Mouse (Mus musculus): ENCODE measurements around the gene Raph1.

The Raph1 gene

GRCm38 (mm10) chr1:60566631-60567311 is at the start of gene Raph1:
Raph1 (minus strand) TSS chr1:60567104.
- peak; percentile 94 for DNase-seq

- no peak for DNase-seq
These were observed 48.8 kb upstream of the Raph1 start for GRCm38 (mm10) chr1:60615703-60616102.

DNA sequence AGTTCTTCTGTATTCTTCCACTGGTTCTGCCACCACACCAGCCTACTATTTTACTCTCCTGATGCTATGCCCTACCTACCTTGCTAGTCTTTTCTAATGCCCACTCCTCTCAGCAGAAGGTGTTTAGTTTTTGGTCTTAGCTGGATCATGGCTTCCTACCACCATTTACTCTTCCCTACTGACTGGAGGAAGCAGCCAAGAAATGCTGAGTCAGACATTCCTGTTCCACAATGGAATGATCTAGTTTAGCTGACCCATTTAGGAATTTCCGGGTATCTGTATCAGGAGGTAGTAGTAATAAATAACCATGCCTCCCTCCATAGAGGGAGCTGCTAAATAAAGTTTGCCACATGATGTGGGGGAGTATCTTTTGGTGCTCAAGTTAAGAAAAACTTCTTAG is 48.0 kb upstream of the Raph1 start:
- DNase-seq = no peak

DNA sequence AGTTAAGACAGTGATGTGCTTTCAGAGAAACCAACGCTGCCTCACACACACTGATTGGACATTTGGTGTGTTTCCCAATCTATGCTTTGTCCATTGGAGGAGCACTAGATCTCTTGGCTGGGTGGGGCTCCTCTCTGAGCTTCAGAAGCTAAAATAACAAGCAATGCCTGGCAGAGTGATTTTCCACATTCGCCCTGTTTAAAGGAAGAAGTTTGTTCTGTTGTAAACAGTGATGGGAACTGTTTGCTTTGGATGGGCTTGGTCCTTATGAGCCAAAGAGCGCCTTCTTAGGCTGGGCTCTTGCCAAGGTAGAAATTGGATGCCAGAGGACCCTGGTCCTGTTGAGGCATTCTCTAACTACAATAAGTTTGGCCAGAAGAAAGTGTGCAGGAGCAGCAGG is 45.1 kb upstream of the Raph1 start:
- DNase-seq = no peak

DNA sequence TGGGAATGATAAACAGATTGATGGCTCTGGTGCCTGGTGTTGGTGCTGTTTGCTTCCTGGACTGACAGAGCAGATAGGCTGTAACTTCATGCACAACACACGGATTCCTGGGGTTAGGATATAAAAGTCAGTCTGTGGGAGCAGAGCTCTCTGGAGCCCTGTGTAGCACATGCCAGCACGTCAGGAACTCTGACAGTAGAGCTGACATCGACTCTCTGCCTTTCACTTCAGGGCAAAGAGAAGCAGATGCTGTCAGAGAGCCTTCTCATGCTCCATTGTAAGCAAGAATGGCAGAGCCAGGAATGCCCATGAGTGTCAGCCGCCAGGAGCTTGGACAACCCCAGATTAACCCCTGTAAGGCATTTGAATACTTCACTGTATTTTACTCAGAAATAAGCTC is 43.7 kb upstream of the Raph1 start:
- no peak for DNase-seq

DNA sequence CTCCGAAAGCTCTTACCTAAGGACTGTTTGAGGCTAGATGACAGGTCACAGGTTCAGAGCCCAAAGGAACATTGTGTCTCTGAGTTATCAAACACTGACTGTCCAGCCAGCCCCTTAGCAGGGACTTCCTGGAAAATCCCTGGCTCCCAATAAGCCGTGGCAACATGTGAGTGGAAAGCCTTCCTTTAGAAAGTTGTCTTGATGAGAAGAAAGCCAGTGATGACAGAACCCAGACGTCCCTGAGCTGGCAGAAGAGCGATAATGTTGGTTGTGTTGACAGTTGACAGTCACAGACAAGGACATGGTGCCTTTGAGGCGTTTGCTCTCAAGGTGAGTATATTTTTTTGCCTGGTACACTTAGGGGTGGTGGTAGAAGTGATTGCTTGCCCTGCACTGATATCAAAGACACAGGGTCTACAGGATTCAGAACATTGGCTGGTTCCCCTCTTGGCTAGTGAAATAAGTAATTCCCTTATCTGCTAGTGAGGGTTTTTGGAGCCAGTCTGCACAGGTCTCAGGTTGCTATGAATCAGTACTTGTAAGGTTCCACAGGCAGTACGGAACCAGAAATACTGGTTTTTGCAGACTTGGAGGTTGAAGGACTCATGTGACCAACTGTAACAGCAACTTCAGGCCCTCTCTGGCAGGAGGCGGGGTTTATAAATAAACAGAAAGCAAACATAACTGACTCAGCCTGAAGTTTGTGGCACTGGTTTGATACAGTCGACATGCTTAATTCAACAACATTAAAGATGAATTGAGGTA is 42.3 kb upstream of the Raph1 start:
- DNase-seq = peak; percentile 63

GRCm38 (mm10) chr1:60604481-60605021 is 37.6 kb upstream of the Raph1 start:
- no peak for DNase-seq

GRCm38 (mm10) chr1:60600682-60601081 is 33.8 kb upstream of the Raph1 start:
- DNase-seq = no peak

DNA sequence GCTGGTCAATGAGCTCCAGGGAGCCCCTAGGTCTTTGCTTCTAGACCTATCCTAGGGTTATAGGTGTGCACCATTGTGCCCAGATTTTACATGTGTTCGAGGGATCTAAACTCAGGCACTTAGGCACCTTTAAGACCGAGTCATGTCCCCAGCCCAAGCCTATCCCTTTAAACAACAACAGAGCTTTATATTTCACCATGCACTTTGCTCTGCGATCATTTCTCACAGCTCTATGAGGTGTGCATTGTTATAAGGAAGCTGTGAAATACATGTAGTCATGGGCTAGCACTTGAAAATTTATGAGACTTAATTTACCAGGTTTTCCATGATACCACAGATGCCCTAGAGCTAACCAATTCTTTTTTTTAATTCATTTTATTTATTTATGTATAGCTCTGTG is 33.0 kb upstream of the Raph1 start:
- no peak for DNase-seq

- no peak for DNase-seq
These were observed 32.3 kb upstream of the Raph1 start for GRCm38 (mm10) chr1:60599013-60599701.

DNA sequence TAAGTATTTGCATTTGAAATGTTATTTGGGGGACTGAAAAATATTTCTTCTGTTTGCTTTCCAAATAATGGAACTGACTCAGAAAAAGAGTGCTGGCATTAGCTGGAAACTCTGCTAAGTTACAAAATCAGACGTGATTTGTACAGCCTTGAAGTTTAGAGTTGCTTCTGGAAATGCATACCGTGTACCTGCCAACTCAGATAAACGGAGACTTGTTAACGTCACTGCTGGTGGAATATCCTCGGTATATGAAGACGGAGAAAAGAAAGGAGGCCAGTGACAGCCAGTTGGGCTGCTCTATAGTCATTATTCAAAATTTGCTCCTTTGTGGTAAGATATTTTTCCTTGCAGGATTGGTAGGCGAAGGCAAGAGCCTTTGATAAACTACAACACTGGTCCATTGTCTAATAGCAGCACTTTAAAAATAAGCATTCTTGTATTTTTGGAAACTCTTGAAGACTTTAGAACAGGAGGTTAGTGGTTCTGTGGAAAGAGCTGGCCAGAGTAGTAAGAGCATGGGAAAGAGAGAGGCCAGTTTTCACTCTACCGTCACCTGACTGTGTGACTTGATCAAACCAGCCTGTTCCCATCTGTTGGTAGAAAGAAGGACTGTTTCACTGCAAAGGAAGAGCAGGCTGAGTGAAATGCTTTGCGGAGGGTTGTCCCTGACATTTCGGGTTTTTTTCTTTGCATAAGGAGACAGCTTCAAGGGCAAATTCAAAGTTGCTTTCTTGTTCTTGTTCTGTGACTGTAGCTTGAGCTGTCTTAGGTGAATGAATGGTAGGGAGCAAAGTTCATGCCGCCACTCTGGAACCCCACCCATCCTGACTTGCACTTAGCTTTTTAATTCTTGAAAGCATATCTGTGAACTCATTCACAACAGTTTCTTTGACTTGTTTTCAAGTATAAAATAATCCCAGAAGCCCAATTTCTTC is 29.7 kb upstream of the Raph1 start:
- no peak for DNase-seq

DNA sequence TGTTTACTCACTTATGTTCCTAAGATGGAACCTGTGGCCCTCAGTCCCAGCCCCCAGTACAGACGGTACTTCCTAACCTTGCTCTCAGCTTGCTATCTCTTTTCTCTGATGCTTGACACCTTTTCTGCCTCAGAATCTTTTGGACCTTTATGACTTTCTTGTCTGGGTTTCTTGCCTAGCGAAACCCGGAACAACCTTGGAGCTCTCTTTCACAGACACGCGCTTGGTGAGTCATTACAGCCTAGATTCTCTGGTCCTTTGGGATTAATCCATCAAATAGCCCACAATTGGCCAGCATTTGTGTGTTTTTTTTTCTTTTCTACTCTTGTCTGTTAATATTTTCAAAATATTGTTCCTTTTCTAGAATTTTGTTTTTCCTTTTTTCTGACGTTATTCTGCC is 26.2 kb upstream of the Raph1 start:
- DNase-seq = no peak

- DNase-seq = no peak
These were observed 22.2 kb upstream of the Raph1 start for GRCm38 (mm10) chr1:60588887-60589629.

DNA sequence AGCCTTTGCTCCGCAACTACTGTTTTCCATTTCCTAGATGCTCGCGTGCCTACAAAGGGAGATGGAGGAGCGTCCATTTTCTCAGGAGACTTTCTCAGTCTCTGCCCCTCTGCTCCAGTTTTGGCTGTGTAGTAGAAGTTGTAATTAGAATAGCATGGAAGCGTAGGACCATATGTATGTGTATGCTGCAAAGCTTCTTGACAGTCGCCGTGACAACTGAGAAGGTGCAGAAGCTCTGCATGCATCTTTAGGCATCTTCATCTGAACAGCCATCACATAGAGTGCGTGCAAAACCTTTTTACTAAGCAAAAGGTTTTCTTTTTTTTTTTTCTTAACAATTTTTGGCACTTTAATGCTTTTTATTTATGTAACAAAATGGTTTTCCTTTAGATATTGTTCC is 14.1 kb upstream of the Raph1 start:
- no peak for DNase-seq

GRCm38 (mm10) chr1:60579886-60580285 is 13.0 kb upstream of the Raph1 start:
- no peak for DNase-seq

DNA sequence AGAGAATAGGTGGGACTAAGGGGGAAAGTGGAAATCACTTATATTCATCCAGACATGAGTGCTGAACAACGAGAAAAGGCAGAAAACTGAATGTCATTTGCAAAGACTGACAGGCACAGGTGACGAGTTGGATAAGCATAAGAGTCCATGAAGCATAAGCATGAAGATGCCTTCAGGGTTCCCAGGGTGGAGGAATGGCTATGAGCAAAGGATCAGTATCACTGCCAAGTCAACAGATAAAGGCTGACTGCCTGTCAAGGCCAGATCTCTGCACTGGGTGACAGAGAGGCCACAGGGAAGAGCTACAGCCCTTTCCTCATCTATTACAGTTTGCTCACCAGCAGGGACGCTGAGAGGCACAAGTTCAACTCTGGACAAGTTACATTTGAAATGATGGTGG is 5.8 kb upstream of the Raph1 start:
- no peak for DNase-seq

DNA sequence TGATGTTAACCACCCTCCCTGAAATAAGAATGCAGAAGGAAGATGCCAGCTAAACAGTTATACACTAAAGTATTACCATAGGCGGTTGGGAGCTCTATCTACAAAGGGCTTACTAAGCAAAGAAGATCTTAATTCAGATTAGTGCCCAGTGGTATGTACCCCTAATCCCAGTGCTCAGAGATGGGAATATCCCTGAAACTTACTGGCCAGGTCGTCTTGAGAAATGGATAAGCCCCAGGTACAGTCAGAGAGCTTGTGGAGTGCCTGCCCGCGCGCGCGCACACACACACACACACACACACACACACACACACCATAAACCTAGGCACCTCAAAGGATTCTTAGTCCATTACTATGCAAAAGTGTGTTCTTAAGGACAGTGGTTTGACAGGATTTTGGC is 2.8 kb upstream of the Raph1 start:
- DNase-seq = no peak

GRCm38 (mm10) chr1:60569210-60569609 is 2.3 kb upstream of the Raph1 start:
- DNase-seq = no peak

GRCm38 (mm10) chr1:60567321-60567720 is 417 bp upstream of the Raph1 start:
- no peak for DNase-seq

GRCm38 (mm10) chr1:60565931-60566630 is 823 bp downstream of the Raph1 start:
- DNase-seq = no peak

GRCm38 (mm10) chr1:60565270-60565920 is 1.5 kb downstream of the Raph1 start:
- peak; percentile 24 for DNase-seq

Measured in kidney, postnatal 14 days (tissue).